Mouse (Mus musculus) skeletal muscle tissue, adult 2 months (tissue): ENCODE results near the gene Mettl1.
"Not testable (repeated sequence)": the region's sequence is repeated elsewhere in the genome, so short reads cannot be mapped to it uniquely, and the experiment has no call there.

Source experiments
- DNase-seq: peaks from one replicate; pipeline ENCODE4 v3.0.0-alpha.2; 2012; ENCODE audit warnings: low read depth, low spot score

The Mettl1 gene

DNA sequence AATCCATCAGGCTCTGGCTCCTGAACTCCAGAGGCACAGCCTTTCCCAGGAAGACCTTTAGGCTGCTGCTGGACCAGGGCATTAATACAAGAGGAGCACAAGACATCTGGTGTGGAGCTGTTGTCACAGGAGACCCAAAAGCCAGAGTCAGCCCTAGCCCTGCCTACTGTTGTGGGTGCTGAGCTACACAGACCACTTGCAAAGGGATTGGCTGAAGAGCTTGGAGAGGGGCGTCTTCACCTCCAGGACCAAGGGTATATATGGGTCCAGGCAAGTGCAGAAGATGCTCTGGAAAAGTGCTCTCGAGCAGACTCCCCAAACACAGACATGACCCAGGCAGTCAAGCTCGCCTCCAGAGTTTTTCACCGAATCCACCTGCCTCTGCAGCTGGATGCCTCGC lies 6.7 kb downstream of the Mettl1 start, which contains the start of gene Cyp27b1:
TSS of gene Cyp27b1 (plus strand) at position 297 of the 400 bp plus-strand sequence.
- no peak for DNase-seq

GRCm38 (mm10) chr10:127048608-127049394 lies 7.6 kb downstream of the Mettl1 start:
- no peak for DNase-seq

DNA sequence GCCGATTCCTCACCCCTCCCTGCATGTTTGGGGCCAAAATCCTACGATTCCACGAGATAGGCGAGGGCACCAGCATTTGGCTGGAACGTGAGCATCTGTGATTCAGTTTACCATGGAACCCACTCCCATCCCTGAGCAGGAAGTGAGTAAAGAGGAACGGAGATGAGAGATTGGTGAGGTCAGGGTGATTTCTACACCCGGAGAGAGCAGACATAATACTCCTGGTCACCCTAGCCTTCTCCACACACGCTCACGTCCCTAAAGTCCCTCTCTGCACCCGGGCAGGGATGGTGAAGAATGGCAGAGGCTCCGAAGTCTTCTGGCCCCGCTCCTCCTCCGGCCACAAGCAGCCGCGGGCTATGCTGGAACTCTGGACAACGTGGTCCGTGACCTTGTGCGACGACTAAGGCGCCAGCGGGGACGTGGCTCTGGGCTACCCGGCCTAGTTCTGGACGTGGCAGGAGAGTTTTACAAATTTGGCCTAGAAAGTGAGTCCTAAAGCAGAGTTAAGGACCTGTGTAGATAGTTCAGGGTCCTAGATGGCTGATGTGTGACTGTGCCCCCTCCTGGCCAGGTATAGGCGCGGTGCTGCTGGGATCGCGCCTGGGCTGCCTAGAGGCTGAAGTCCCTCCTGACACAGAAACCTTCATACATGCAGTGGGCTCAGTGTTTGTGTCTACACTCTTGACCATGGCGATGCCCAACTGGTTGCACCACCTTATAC lies 8.3 kb downstream of the Mettl1 start:
- DNase-seq = no peak

DNA sequence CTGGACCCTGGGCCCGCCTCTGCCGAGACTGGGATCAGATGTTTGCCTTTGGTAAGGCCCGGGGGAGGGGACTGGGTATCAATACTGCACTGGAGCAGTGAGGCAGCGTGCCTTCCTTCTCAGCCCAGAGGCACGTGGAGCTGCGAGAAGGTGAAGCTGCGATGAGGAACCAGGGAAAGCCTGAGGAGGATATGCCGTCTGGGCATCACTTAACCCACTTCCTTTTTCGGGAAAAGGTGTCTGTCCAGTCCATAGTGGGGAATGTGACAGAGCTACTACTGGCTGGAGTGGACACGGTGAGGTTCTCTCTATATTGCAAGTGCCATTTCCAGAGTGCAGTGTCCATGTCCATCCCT lies 8.9 kb downstream of the Mettl1 start:
- DNase-seq = no peak

DNA sequence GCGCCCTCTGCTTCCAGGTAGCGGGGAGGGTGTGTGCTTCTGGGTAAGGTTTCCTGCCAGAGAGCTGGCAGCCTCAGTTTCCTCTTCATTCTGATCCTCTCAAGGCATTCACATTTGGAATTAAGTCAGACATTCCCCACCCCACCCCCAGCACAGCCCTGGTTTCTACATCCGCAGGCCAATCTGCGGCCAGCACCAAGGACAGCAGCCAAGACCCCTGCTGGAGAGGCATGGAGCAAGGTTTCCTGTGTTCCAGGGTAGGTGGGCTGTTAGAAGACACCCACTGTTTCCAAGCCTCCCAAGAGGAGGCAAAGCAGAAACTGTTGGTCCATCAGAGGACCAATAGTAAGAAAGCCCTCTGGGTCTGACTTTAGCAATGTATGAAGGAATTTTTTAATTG lies 13.4 kb downstream of the Mettl1 start:
- DNase-seq = no peak

GRCm38 (mm10) chr10:127055406-127055805 lies 14.2 kb downstream of the Mettl1 start:
- DNase-seq = no peak

DNA sequence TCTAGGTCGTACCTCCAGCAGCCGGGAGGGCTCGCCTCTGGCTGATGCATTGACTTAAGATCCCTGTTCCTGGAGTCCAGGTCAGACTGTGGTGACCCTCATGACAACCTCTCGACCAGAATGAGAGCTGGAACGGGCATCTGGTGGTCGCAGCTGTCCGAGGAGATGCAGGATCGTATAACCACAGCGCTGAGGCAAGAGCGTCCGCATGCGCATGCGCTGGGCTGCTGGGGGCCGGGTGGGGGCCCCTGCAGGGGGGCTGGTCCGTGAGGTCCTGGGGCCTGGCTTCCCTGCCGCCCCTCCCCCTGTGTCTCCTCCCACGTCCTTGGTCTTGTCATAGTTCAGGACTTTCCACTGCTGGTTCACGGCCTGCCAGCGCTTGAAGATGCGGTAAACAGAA lies 15.3 kb downstream of the Mettl1 start:
- no peak for DNase-seq

GRCm38 (mm10) chr10:127058161-127058560 lies 16.9 kb downstream of the Mettl1 start:
- no peak for DNase-seq

GRCm38 (mm10) chr10:127058708-127059107 lies 17.5 kb downstream of the Mettl1 start:
- no peak for DNase-seq

GRCm38 (mm10) chr10:127059174-127059967 lies 18.2 kb downstream of the Mettl1 start:
- DNase-seq = no peak

- no peak for DNase-seq
Observed at GRCm38 (mm10) chr10:127059968-127060916, 19.0 kb downstream of the Mettl1 start, which contains the start of gene March9. March9 (minus strand) TSS chr10:127060184.

DNA sequence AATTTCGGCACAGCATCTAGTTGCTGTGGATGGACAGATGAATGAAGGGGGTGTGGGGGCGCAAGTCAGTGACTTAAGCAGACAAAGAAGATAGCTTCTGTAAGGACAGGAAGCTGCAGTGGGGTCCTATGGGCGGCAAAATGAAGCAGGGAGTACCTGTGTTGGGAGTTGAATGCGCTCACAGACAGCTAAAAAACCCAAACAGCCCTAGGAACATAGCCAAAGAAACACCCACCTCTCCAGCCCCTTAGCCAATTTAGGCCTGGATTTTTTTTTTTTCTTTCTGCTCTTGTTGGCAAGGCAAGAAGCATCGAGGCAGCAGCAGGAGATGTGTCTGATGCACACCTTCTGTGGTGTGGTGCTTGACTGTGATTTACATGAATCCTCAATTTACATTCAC lies 19.9 kb downstream of the Mettl1 start:
- DNase-seq = no peak

GRCm38 (mm10) chr10:127061513-127061912 lies 20.3 kb downstream of the Mettl1 start:
- no peak for DNase-seq

GRCm38 (mm10) chr10:127062101-127062500 lies 20.9 kb downstream of the Mettl1 start:
- DNase-seq = not testable (repeated sequence)

- DNase-seq = no peak
Observed at GRCm38 (mm10) chr10:127062503-127062902, 21.3 kb downstream of the Mettl1 start.

GRCm38 (mm10) chr10:127063239-127063872 lies 22.1 kb downstream of the Mettl1 start, which contains the start of gene Cdk4:
Cdk4 (plus strand) TSS chr10:127063534.
- DNase-seq = peak; percentile 99

DNA sequence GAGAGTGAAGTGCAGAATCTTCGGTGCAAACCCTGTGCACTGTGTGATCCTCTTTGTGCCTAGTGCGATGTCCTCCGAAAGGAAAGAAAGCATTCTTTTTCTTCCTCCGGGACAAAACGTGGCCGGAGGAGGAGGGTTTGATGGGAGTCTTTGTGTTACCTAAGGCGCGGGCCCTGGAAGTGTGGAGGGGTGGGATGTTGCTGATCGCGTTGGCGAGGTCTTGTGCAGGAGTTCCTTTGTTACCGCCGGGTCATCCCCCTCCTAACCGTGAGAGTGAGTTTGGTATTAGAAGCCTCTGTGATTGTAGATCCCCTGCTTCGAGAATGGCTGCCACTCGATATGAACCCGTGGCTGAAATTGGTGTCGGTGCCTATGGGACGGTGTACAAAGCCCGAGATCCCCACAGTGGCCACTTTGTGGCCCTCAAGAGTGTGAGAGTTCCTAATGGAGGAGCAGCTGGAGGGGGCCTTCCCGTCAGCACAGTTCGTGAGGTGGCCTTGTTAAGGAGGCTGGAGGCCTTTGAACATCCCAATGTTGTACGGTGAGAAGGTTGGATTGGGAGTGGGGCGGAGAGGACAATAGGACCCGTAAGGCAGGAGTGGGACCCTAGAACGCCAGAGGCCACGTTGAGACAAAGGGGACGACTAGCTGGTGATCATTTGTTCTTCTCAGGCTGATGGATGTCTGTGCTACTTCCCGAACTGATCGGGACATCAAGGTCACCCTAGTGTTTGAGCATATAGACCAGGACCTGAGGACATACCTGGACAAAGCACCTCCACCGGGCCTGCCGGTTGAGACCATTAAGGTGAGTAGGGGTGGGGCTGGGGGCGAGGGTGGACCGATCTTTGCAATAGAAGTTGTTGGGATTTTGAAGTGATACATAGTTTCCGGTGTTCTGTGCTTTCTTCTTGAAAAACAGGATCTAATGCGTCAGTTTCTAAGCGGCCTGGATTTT lies 23.0 kb downstream of the Mettl1 start:
- DNase-seq = no peak

DNA sequence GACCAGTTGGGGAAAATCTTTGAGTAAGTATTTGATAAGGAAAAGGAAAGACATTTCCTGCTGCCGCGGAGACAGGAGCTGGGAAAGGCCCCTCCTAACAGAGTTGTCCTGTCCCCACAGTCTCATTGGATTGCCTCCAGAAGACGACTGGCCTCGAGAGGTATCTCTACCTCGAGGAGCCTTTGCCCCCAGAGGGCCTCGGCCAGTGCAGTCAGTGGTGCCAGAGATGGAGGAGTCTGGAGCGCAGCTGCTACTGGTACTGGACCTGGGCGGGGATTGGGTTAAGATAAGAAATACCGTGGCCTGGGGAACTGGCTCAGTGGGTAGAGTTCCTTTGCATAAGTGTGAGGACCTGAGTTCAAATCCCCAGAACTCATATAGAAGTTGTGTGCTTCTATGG lies 24.8 kb downstream of the Mettl1 start:
- DNase-seq = no peak

DNA sequence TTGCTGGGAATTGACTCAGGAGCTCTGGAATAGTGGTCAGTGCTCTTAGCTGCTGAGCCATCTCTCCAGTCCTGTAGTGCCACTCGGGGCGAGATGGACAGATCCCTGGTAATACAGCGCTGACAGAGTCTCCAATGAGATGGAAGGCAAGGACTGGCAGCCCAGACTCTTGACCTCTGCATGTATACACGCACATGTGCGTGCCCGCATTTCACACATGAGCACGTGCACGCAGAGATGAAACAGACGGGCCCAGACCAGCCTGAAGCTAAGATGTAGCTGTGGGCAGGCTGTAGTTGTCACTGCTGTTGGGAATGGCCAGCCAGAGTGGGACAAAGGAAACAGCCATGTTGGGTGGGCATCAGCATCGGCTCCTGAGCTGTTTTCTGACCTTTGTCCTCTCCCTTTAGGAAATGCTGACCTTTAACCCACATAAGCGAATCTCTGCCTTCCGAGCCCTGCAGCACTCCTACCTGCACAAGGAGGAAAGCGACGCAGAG lies 25.4 kb downstream of the Mettl1 start:
- DNase-seq = no peak
